Mouse (Mus musculus): ENCODE results near the gene Bcar1. TPM values are rescaled to one million over a fixed set of nuclear protein-coding genes. Genes with fewer than 3 reads are reported as not detected.

The Bcar1 gene
- polyA plus RNA-seq, 1 experiment = 20.4 TPM

GRCm38 (mm10) chr8:111718937-111719336, 24.7 kb downstream of the Bcar1 start:
- 36% methylated on average over 5 of the region's 5 CpGs for WGBS
- H3K36me3 ChIP-seq (ENCODE audit: control insufficient read depth, insufficient read depth, low read length) = no peaks in the 10 kb centered on the region
- no peak overlapping the region for H3K27ac ChIP-seq (ENCODE audit: insufficient read depth, low read length)
- TF ChIP-seq POLR2A (IDR thresholded peaks at IDR 0.05; ENCODE audit: low read depth, low read length) = no peak
- H3K4me3 ChIP-seq (ENCODE audit: extremely low read depth, insufficient read depth, insufficient read length) = no peak overlapping the region
- no peaks in the 10 kb centered on the region for H3K4me1 ChIP-seq (ENCODE audit: control insufficient read depth, insufficient read depth, insufficient read length)
- H3K27me3 ChIP-seq (ENCODE audit: control insufficient read depth, insufficient read depth, low read length) = no peaks in the 10 kb centered on the region
- DNase-seq (ENCODE audit: low read depth in 1 of 2, low spot score in 2 of 2) = no peak

DNA sequence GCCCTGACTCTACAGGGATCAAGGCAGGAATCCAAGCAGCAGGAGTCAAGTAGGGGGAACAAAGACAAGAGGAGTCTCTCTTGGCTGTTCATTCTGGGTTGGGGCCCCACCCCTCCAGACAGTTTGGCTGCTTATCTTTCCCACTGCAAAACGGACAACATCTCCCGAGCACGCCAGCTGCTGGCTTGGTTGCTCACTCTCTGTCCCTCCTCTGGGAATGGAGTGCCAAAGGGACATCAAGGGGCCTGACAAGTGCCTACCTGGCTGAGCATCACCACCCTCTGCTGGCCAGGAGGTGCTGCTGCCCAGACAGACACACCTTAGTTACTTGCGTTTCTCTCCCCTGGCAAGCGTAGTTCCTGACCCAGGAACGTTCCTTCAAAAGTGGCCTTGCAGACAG, 25.7 kb downstream of the Bcar1 start:
- Histone ChIP-seq H3K4me1 (ENCODE audit: control insufficient read depth, insufficient read depth, insufficient read length) (no peaks in the 10 kb centered on the region), H3K27ac (ENCODE audit: insufficient read depth, low read length) (0 out of 2 replicates have a peak overlapping the region, but pooled peaks have one; percentile 35), H3K4me3 (ENCODE audit: extremely low read depth, insufficient read depth, insufficient read length) (no peak overlapping the region), H3K36me3 (ENCODE audit: control insufficient read depth, insufficient read depth, low read length) (no peaks in the 10 kb centered on the region), H3K27me3 (ENCODE audit: control insufficient read depth, insufficient read depth, low read length) (no peaks in the 10 kb centered on the region)
- WGBS = 74% methylated on average over 6 of the region's 6 CpGs
- TF ChIP-seq POLR2A (IDR thresholded peaks at IDR 0.05; ENCODE audit: low read depth, low read length) = no peak
- no peak for TF ChIP-seq CTCF (IDR thresholded peaks at IDR 0.05; ENCODE audit: extremely low read depth, insufficient read depth, insufficient read length, insufficient replicate concordance)
- DNase-seq (ENCODE audit: low read depth in 1 of 2, low spot score in 2 of 2) = no peak

GRCm38 (mm10) chr8:111717488-111717792, 26.2 kb downstream of the Bcar1 start:
- no peak overlapping the region for H3K4me3 ChIP-seq (ENCODE audit: extremely low read depth, insufficient read depth, insufficient read length)
- peak overlapping the region; percentile 35; the same call in 1 of the 2 replicates for H3K27ac ChIP-seq (ENCODE audit: insufficient read depth, low read length)
- no peaks in the 10 kb centered on the region for H3K27me3 ChIP-seq (ENCODE audit: control insufficient read depth, insufficient read depth, low read length)
- DNase-seq (ENCODE audit: low read depth in 1 of 2, low spot score in 2 of 2) = no peak
- 83% methylated on average over 4 of the region's 4 CpGs for WGBS
- no peak for TF ChIP-seq CTCF (IDR thresholded peaks at IDR 0.05; ENCODE audit: extremely low read depth, insufficient read depth, insufficient read length, insufficient replicate concordance)
- no peak for TF ChIP-seq POLR2A (IDR thresholded peaks at IDR 0.05; ENCODE audit: low read depth, low read length)
- H3K4me1 ChIP-seq (ENCODE audit: control insufficient read depth, insufficient read depth, insufficient read length) = no peaks in the 10 kb centered on the region
- H3K36me3 ChIP-seq (ENCODE audit: control insufficient read depth, insufficient read depth, low read length) = no peaks in the 10 kb centered on the region

DNA sequence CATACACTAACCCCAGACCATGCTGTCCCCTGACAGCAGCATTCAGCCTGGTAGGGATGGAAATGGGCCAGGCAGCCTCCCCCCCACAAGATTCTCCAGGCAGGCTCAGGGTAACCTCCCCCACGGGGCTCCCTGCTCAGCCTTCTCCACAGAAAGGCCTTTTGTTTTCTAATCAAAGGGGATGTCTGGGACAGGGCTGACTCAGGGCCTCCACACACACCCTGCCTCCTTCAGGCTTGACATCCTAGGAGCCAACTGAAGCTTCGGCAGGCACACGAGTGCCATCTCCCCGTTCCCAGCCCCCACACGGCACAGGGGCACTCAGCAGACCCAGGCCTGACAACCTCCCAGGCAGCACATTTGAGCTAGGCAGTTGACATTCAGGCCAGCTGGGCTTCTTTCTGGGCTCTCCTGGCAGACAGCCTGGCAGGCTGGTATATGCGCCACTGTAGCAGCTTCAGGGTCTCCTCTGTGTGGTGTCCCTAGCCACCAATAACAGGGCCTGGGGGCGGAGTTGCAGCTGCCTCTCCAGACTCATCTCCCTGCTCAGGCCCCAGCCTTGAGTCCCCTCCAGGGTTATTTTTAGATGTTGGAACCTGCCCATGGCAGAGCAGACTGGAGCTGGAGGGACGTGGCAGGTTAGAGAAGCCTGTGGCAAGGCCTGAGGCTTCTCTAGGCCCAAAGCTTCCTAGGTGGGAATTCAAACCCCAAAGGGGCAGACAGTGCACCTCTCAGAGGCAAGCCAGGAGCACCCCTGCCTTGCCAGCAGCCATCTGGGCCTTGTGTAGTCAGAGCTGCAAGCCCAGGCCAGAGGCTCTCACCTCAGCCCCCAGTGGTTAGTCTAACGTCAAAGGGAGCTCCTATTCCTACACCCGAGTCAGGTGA, 26.8 kb downstream of the Bcar1 start:
- TF ChIP-seq POLR2A (IDR thresholded peaks at IDR 0.05; ENCODE audit: low read depth, low read length) (no peak), CTCF (IDR thresholded peaks at IDR 0.05; ENCODE audit: extremely low read depth, insufficient read depth, insufficient read length, insufficient replicate concordance) (no peak)
- Histone ChIP-seq H3K36me3 (ENCODE audit: control insufficient read depth, insufficient read depth, low read length) (no peaks in the 10 kb centered on the region), H3K4me1 (ENCODE audit: control insufficient read depth, insufficient read depth, insufficient read length) (no peaks in the 10 kb centered on the region), H3K4me3 (ENCODE audit: extremely low read depth, insufficient read depth, insufficient read length) (no peak overlapping the region), H3K27ac (ENCODE audit: insufficient read depth, low read length) (no peak overlapping the region; the same call in 1 of the 2 replicates), H3K27me3 (ENCODE audit: control insufficient read depth, insufficient read depth, low read length) (no peaks in the 10 kb centered on the region)
- WGBS = 76% methylated on average over 10 of the region's 10 CpGs
- DNase-seq (ENCODE audit: low read depth in 1 of 2, low spot score in 2 of 2) = no peak

DNA sequence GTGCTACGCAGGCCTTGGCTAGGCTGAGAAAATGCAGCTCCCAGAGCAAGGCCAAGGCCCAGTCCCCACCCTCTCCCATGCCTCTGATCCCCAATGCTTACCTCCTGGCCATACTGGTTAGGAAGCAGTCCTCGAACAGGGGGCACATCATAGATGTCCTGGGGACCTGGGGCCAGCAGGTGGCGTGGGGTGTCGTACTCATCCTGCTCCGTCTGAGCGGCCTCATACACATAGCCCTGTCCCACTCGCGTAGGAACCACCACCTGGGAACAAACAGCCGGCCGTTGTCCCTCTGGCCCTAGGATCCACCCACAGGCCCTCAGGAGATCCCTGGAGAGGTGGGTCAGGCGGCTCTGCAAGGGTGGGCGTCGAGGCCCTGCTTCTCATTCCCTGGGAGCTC, 28.1 kb downstream of the Bcar1 start:
- 90% methylated on average over 13 of the region's 13 CpGs for WGBS
- H3K27ac ChIP-seq (ENCODE audit: insufficient read depth, low read length) = no peak overlapping the region
- H3K27me3 ChIP-seq (ENCODE audit: control insufficient read depth, insufficient read depth, low read length) = no peaks in the 10 kb centered on the region
- H3K4me3 ChIP-seq (ENCODE audit: extremely low read depth, insufficient read depth, insufficient read length) = no peak overlapping the region
- no peaks in the 10 kb centered on the region for H3K36me3 ChIP-seq (ENCODE audit: control insufficient read depth, insufficient read depth, low read length)
- DNase-seq (ENCODE audit: low read depth in 1 of 2, low spot score in 2 of 2) = no peak
- no peaks in the 10 kb centered on the region for H3K4me1 ChIP-seq (ENCODE audit: control insufficient read depth, insufficient read depth, insufficient read length)
- TF ChIP-seq POLR2A (IDR thresholded peaks at IDR 0.05; ENCODE audit: low read depth, low read length) (no peak), CTCF (IDR thresholded peaks at IDR 0.05; ENCODE audit: extremely low read depth, insufficient read depth, insufficient read length, insufficient replicate concordance) (no peak)

GRCm38 (mm10) chr8:111714295-111714694, 29.3 kb downstream of the Bcar1 start:
- 91% methylated on average over 12 of the region's 12 CpGs for WGBS
- no peak overlapping the region for H3K4me3 ChIP-seq (ENCODE audit: extremely low read depth, insufficient read depth, insufficient read length)
- DNase-seq (ENCODE audit: low read depth in 1 of 2, low spot score in 2 of 2) = no peak
- no peaks in the 10 kb centered on the region for H3K27me3 ChIP-seq (ENCODE audit: control insufficient read depth, insufficient read depth, low read length)
- H3K27ac ChIP-seq (ENCODE audit: insufficient read depth, low read length) = no peak overlapping the region
- no peaks in the 10 kb centered on the region for H3K36me3 ChIP-seq (ENCODE audit: control insufficient read depth, insufficient read depth, low read length)
- H3K4me1 ChIP-seq (ENCODE audit: control insufficient read depth, insufficient read depth, insufficient read length) = no peaks in the 10 kb centered on the region
- no peak for TF ChIP-seq POLR2A (IDR thresholded peaks at IDR 0.05; ENCODE audit: low read depth, low read length)
- TF ChIP-seq CTCF (IDR thresholded peaks at IDR 0.05; ENCODE audit: extremely low read depth, insufficient read depth, insufficient read length, insufficient replicate concordance) = no peak

DNA sequence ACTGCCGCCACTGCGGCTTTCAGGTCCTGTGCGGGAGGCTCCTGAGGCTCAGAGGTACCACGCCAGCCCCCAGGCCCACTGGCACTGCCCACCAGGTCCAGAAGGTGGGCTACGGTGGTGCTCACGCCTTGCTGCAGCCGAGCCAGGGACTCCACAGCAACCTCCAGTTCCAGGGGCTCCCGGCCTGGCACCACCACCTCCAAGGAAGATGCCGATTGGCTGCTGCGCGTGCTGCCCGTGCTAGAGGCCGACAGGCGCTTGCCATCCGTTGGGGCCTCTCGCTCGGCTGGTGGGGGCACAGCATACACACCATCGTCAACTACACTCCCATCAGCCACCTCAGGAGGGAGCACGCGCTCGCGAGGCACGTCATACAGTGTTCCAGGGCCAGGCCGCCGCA, 29.8 kb downstream of the Bcar1 start:
- TF ChIP-seq POLR2A (IDR thresholded peaks at IDR 0.05; ENCODE audit: low read depth, low read length) (no peak), CTCF (IDR thresholded peaks at IDR 0.05; ENCODE audit: extremely low read depth, insufficient read depth, insufficient read length, insufficient replicate concordance) (no peak)
- H3K27me3 ChIP-seq (ENCODE audit: control insufficient read depth, insufficient read depth, low read length) = no peaks in the 10 kb centered on the region
- WGBS = 93% methylated on average over 25 of the region's 25 CpGs

More for the DNA sequence above, 29.8 kb downstream of the Bcar1 start:
- Histone ChIP-seq H3K4me3 (ENCODE audit: extremely low read depth, insufficient read depth, insufficient read length) (no peak overlapping the region), H3K36me3 (ENCODE audit: control insufficient read depth, insufficient read depth, low read length) (no peaks in the 10 kb centered on the region), H3K27ac (ENCODE audit: insufficient read depth, low read length) (no peak overlapping the region), H3K4me1 (ENCODE audit: control insufficient read depth, insufficient read depth, insufficient read length) (no peaks in the 10 kb centered on the region)
- no peak for DNase-seq (ENCODE audit: low read depth in 1 of 2, low spot score in 2 of 2)

All from spleen, adult 2 months (tissue).